Mouse (Mus musculus) MEL (cell line): Measurements from ENCODE around the gene Ppp1r15b. TPM values are rescaled to one million over a fixed set of nuclear protein-coding genes. Genes with fewer than 3 reads are reported as not detected.

ENCODE experiments used
- DNase-seq: peaks from one replicate; pipeline ENCODE4 v3.0.0; 2011; ENCODE audit warnings: low read depth, low spot score
- H3K27ac ChIP-seq: 2 replicates; pipeline ENCODE4 v1.5.1; 2012; ENCODE audit warnings: low read depth, mild to moderate bottlenecking, control low read depth, low read length, moderate library complexity; ENCODE audit not compliant: control insufficient read depth
- H3K27me3 ChIP-seq, 2 experiments: fragments of 150-350 bp in 1 of 2; sonication (generic) in 1 of 2; 2 replicates each; pipeline ENCODE4 v1.6.1; 2012; ENCODE audit warnings: low read length in 2 of 2, mild to moderate bottlenecking in 2 of 2, improper control_type of control experiment in 1 of 2, moderate library complexity in 1 of 2; ENCODE audit not compliant: insufficient read depth in 2 of 2, control insufficient read depth in 1 of 2
- H3K36me3 ChIP-seq, 2 experiments: 2 replicates each; pipeline ENCODE4 v1.6.1; 2012 to 2014; ENCODE audit warnings: low read length in 2 of 2, improper control_type of control experiment in 1 of 2, inconsistent platforms in 1 of 2, mild to moderate bottlenecking in 1 of 2; ENCODE audit not compliant: insufficient read depth in 2 of 2, control insufficient read depth in 1 of 2
- H3K4me1 ChIP-seq, 2 experiments: fragments of 150-350 bp in 1 of 2; sonication (generic) in 1 of 2; 2 replicates each; pipeline ENCODE4 v1.6.1; 2012; ENCODE audit warnings: low read length in 2 of 2, improper control_type of control experiment in 1 of 2, mild to moderate bottlenecking in 1 of 2; ENCODE audit not compliant: insufficient read depth in 2 of 2, control insufficient read depth in 1 of 2
- H3K4me3 ChIP-seq, 2 experiments: fragments of 150-350 bp in 1 of 2; sonication (generic) in 1 of 2; 2 replicates each; pipeline ENCODE4 v1.5.1; 2012; ENCODE audit warnings: low read depth in 2 of 2, low read length in 2 of 2, mild to moderate bottlenecking in 2 of 2, moderate library complexity in 2 of 2, control low read depth in 1 of 2, improper control_type of control experiment in 1 of 2; ENCODE audit not compliant: control insufficient read depth in 1 of 2, insufficient read depth in 1 of 2
- H3K79me2 ChIP-seq: 2 replicates; pipeline ENCODE4 v1.6.1; 2012; ENCODE audit warnings: mild to moderate bottlenecking, low read length, moderate library complexity; ENCODE audit not compliant: control insufficient read depth, poor library complexity, insufficient read depth
- H3K9ac ChIP-seq: 2 replicates; pipeline ENCODE4 v1.6.1; 2012; ENCODE audit warnings: low read depth, mild to moderate bottlenecking, control low read depth, low read length, moderate library complexity; ENCODE audit not compliant: control insufficient read depth, poor library complexity, severe bottlenecking
- H3K9me3 ChIP-seq: fragments of 150-350 bp; sonication (generic); replicated peaks from 2 replicates; pipeline ENCODE4 v1.6.1; 2012; ENCODE audit warnings: mild to moderate bottlenecking, low read length, improper control_type of control experiment, moderate library complexity; ENCODE audit not compliant: insufficient read depth
- CHD1 ChIP-seq: IDR thresholded peaks from 2 replicates; pipeline ENCODE4 v1.6.1; 2012; ENCODE audit warnings: low read depth, mild to moderate bottlenecking, inconsistent platforms, low read length, improper control_type of control experiment
- CHD2 ChIP-seq: IDR thresholded peaks from 2 replicates; pipeline ENCODE4 v1.6.1; 2011; ENCODE audit warnings: low read length, improper control_type of control experiment
- CTCF ChIP-seq, 3 experiments: IDR thresholded peaks in 2 of 3; conservative IDR thresholded peaks in 1 of 3; 2 replicates each; pipeline ENCODE4 v1.5.1; 2011 to 2012; ENCODE audit warnings: low read length in 3 of 3, low read depth in 2 of 3, mild to moderate bottlenecking in 2 of 3, improper control_type of control experiment in 1 of 3, inconsistent platforms in 1 of 3, mixed read lengths in 1 of 3, moderate library complexity in 1 of 3; ENCODE audit not compliant: control insufficient read depth in 1 of 3, insufficient read depth in 1 of 3, poor library complexity in 1 of 3, severe bottlenecking in 1 of 3
- E2F4 ChIP-seq: IDR thresholded peaks from 2 replicates; pipeline ENCODE4 v1.6.1; 2011; ENCODE audit warnings: low read depth, low read length, improper control_type of control experiment, borderline replicate concordance
- EP300 ChIP-seq, 2 experiments: IDR thresholded peaks; 2 replicates each; pipeline ENCODE4 v1.6.1; 2011; ENCODE audit warnings: improper control_type of control experiment in 2 of 2, low read length in 2 of 2, low read depth in 1 of 2, mild to moderate bottlenecking in 1 of 2
- ETS1 ChIP-seq: IDR thresholded peaks from 2 replicates; pipeline ENCODE4 v1.6.1; 2012; ENCODE audit warnings: low read depth, mild to moderate bottlenecking, inconsistent platforms, low read length, improper control_type of control experiment, moderate library complexity
- GABPA ChIP-seq: IDR thresholded peaks from 2 replicates; pipeline ENCODE4 v1.6.1; 2012; ENCODE audit warnings: low read depth, mild to moderate bottlenecking, inconsistent platforms, low read length, improper control_type of control experiment, moderate library complexity
- HCFC1 ChIP-seq: IDR thresholded peaks from 2 replicates; pipeline ENCODE4 v1.6.1; 2012; ENCODE audit warnings: low read depth, mild to moderate bottlenecking, inconsistent platforms, low read length, improper control_type of control experiment, moderate library complexity
- JUND ChIP-seq: IDR thresholded peaks from 2 replicates; pipeline ENCODE4 v1.6.1; 2011; ENCODE audit warnings: low read depth, mild to moderate bottlenecking, improper control_type of control experiment, low read length
- KAT2A ChIP-seq: conservative IDR thresholded peaks from 2 replicates; pipeline ENCODE4 v1.6.1; 2012; ENCODE audit warnings: low read depth, low read length, improper control_type of control experiment, inconsistent platforms
- MAX ChIP-seq: IDR thresholded peaks from 2 replicates; pipeline ENCODE4 v1.6.1; 2011; ENCODE audit warnings: low read length, improper control_type of control experiment
- MAZ ChIP-seq: IDR thresholded peaks from 2 replicates; pipeline ENCODE4 v1.6.1; 2012; ENCODE audit warnings: low read depth, mild to moderate bottlenecking, inconsistent platforms, low read length, improper control_type of control experiment
- MEF2A ChIP-seq: IDR thresholded peaks from 2 replicates; pipeline ENCODE4 v1.6.1; 2014; ENCODE audit warnings: low read depth, mild to moderate bottlenecking, inconsistent platforms, low read length, improper control_type of control experiment; ENCODE audit not compliant: poor library complexity, insufficient replicate concordance, severe bottlenecking; ENCODE audit errors: extremely low read depth
- MXI1 ChIP-seq: IDR thresholded peaks from 2 replicates; pipeline ENCODE4 v1.6.1; 2011; ENCODE audit warnings: mild to moderate bottlenecking, low read depth, low read length, improper control_type of control experiment
- NELFE ChIP-seq: IDR thresholded peaks from 2 replicates; pipeline ENCODE4 v1.6.1; 2011; ENCODE audit warnings: low read depth, low read length, improper control_type of control experiment
- NRF1 ChIP-seq: IDR thresholded peaks from 2 replicates; pipeline ENCODE4 v1.6.1; 2014; ENCODE audit warnings: low read depth, mild to moderate bottlenecking, inconsistent platforms, low read length, improper control_type of control experiment, moderate library complexity; ENCODE audit not compliant: poor library complexity, insufficient read depth, severe bottlenecking
- POLR2A ChIP-seq, 2 experiments: IDR thresholded peaks; 2 replicates each; pipeline ENCODE4 v1.6.1; 2011 to 2012; ENCODE audit warnings: low read length in 2 of 2, mild to moderate bottlenecking in 2 of 2, control low read depth in 1 of 2, improper control_type of control experiment in 1 of 2, low read depth in 1 of 2, moderate library complexity in 1 of 2; ENCODE audit not compliant: control insufficient read depth in 1 of 2, insufficient read depth in 1 of 2, poor library complexity in 1 of 2
- POLR2AphosphoS5 ChIP-seq: IDR thresholded peaks from 2 replicates; pipeline ENCODE4 v1.6.1; 2012; ENCODE audit warnings: low read depth, borderline replicate concordance, mild to moderate bottlenecking, inconsistent platforms, low read length, moderate library complexity, mixed read lengths
- RCOR1 ChIP-seq: IDR thresholded peaks from 2 replicates; pipeline ENCODE4 v1.6.1; 2012; ENCODE audit warnings: low read depth, mild to moderate bottlenecking, inconsistent platforms, low read length, improper control_type of control experiment
- SIN3A ChIP-seq: IDR thresholded peaks from 2 replicates; pipeline ENCODE4 v1.6.1; 2012; ENCODE audit warnings: low read length, improper control_type of control experiment, inconsistent platforms
- SMC3 ChIP-seq: IDR thresholded peaks from 2 replicates; pipeline ENCODE4 v1.6.1; 2011; ENCODE audit warnings: low read depth, low read length, improper control_type of control experiment
- TAL1 ChIP-seq: IDR thresholded peaks from 2 replicates; pipeline ENCODE4 v1.6.1; 2012; ENCODE audit warnings: mild to moderate bottlenecking, inconsistent platforms, low read length, moderate library complexity, mixed read lengths
- TBP ChIP-seq: IDR thresholded peaks from 2 replicates; pipeline ENCODE4 v1.8.0; 2011; ENCODE audit warnings: low read depth, low read length, improper control_type of control experiment
- TCF12 ChIP-seq: IDR thresholded peaks from 2 replicates; pipeline ENCODE4 v1.6.1; 2014; ENCODE audit warnings: low read depth, mild to moderate bottlenecking, inconsistent platforms, low read length, improper control_type of control experiment, moderate library complexity
- UBTF ChIP-seq: IDR thresholded peaks from 2 replicates; pipeline ENCODE4 v1.6.1; 2012; ENCODE audit warnings: low read depth, mild to moderate bottlenecking, inconsistent platforms, low read length, improper control_type of control experiment, moderate library complexity, borderline replicate concordance; ENCODE audit not compliant: insufficient read depth
- USF1 ChIP-seq: IDR thresholded peaks from 2 replicates; pipeline ENCODE4 v1.6.1; 2014; ENCODE audit warnings: low read depth, mild to moderate bottlenecking, inconsistent platforms, low read length, improper control_type of control experiment, moderate library complexity
- USF2 ChIP-seq, 2 experiments: IDR thresholded peaks; 2 replicates each; pipeline ENCODE4 v1.6.1; 2011 to 2012; ENCODE audit warnings: improper control_type of control experiment in 2 of 2, low read length in 2 of 2, borderline replicate concordance in 1 of 2, inconsistent platforms in 1 of 2, low read depth in 1 of 2, mild to moderate bottlenecking in 1 of 2; ENCODE audit not compliant: insufficient read depth in 1 of 2
- polyA plus RNA-seq, 2 experiments: library from polyadenylated mRNA; stranded (reverse) in 1 of 2; unstranded in 1 of 2; fragments of >175 nt in 1 of 2; fragments of >200 nt in 1 of 2; gene quantifications; 2 replicates each; pipeline versions ENCODE4 v1.2.1 to v1.2.4; 2012; ENCODE audit warnings: low replicate concordance in 2 of 2, low read depth in 1 of 2; ENCODE audit not compliant: insufficient read length in 2 of 2, insufficient read depth in 1 of 2, missing spikeins in 1 of 2
- total RNA-seq: library from RNA; depleted of rRNA; stranded (reverse); fragments of 300-350 nt; gene quantifications from 2 replicates; pipeline ENCODE4 v1.2.3, GENCODE M21; 2012

Ppp1r15b gene
- total and polyA plus RNA-seq, 3 experiments, result 53.1 to 56.3 TPM; not detected in 1

DNA sequence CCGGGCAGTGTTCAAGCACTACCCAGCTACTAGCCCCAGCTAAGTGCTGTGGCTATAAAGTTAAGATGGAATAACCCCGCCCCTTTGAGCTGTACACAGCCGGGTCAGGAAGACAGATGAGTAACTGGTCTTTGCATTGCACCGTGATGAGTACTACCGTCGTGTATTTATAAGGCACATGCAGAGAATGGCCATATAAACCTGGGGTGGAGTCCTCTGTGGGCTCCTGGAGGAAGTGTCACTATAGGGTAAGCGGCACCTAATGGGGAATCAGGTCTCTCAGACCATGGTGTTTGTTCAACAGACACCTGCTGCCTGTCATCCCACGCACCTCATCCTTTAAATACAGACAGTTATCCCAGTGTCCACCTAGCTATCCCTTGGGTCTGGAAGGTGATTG, 32.0 kb downstream of the Ppp1r15b start:
- 0 out of 2 replicates have a peak, but pooled peaks have one; percentile 18 for TF ChIP-seq ETS1
- no peak for TF ChIP-seq POLR2A (IDR thresholded peaks at IDR 0.05; ENCODE audit: control insufficient read depth in 1 of 2, insufficient read depth in 1 of 2, low read depth in 1 of 2, low read length in 2 of 2, poor library complexity in 1 of 2)
- peak; percentile 58 for TF ChIP-seq MAX
- 0 out of 2 replicates have a peak, but pooled peaks have one; percentile 18 for TF ChIP-seq MAZ
- TF ChIP-seq HCFC1, result 0 out of 2 replicates have a peak, but pooled peaks have one; percentile 29
- TF ChIP-seq TBP, result 0 out of 2 replicates have a peak, but pooled peaks have one; percentile 33
- TF ChIP-seq UBTF, result no peak
- peak; percentile 36; the same call in 1 of the 2 replicates for TF ChIP-seq NELFE
- 0 out of 2 replicates have a peak, but pooled peaks have one; percentile 15 for TF ChIP-seq RCOR1
- TF ChIP-seq MXI1, result peak; percentile 50; the same call in 1 of the 2 replicates
- no peak for TF ChIP-seq TAL1
- TF ChIP-seq TCF12, result 0 out of 2 replicates have a peak, but pooled peaks have one; percentile 19
- TF ChIP-seq EP300 (IDR thresholded peaks at IDR 0.05; ENCODE audit: low read depth in 1 of 2, low read length in 2 of 2), result peak in 1 of 2 experiments; percentile 17; a peak in 1 of 4 replicates
- no peak for TF ChIP-seq JUND
- Histone ChIP-seq H3K9me3 (no peaks in the 10 kb centered on the region), H3K4me1 (peaks cover 19 to 38% of the 10 kb centered on the region in 2 experiments), H3K9ac (peak overlapping the region; percentile 78), H3K36me3 (peaks cover 0 to 23% of the 10 kb centered on the region in 2 experiments; a peak in 2 of 4 replicates), H3K79me2 (peaks cover 3% of the 10 kb centered on the region; the same call in 1 of the 2 replicates), H3K27me3 (no peaks in the 10 kb centered on the region), H3K27ac (peak overlapping the region; percentile 10; the same call in 1 of the 2 replicates), H3K4me3 (peak overlapping the region; percentile 68 to 81)
- DNase-seq, result peak; percentile 77

- H3K9ac ChIP-seq, result peak within 1 kb of the TSS; percentile 78
- peak; percentile 81 for DNase-seq
- H3K36me3 ChIP-seq, result peaks cover 0 to 17% of the 10 kb centered on the region in 2 experiments; a peak in 2 of 4 replicates
- H3K4me3 ChIP-seq, result peak within 1 kb of the TSS; percentile 68 to 81
- peak within 1 kb of the TSS; percentile 22; the same call in 1 of the 2 replicates for H3K27ac ChIP-seq
- no peaks in the 10 kb centered on the region for H3K9me3 ChIP-seq
- peaks cover 14 to 31% of the 10 kb centered on the region in 2 experiments for H3K4me1 ChIP-seq
- peaks cover 3% of the 10 kb centered on the region; the same call in 1 of the 2 replicates for H3K79me2 ChIP-seq
- no peaks in the 10 kb centered on the region for H3K27me3 ChIP-seq
- TF ChIP-seq GABPA (no peak), TCF12 (peak; percentile 46; the same call in 1 of the 2 replicates), MAX (peak; percentile 42; the same call in 1 of the 2 replicates), E2F4 (no peak), USF1 (no peak), MEF2A (no peak), CHD2 (no peak), CHD1 (no peak), USF2 (IDR thresholded peaks at IDR 0.05; ENCODE audit: borderline replicate concordance in 1 of 2, insufficient read depth in 1 of 2, low read depth in 1 of 2, low read length in 2 of 2) (no peak), SIN3A (peak; percentile 48; the same call in 1 of the 2 replicates), MAZ (no peak), TBP (0 out of 2 replicates have a peak, but pooled peaks have one; percentile 1), POLR2AphosphoS5 (no peak), POLR2A (IDR thresholded peaks at IDR 0.05; ENCODE audit: control insufficient read depth in 1 of 2, insufficient read depth in 1 of 2, low read depth in 1 of 2, low read length in 2 of 2, poor library complexity in 1 of 2) (peak in 1 of 2 experiments; percentile 10; a peak in 2 of 4 replicates), NRF1 (peak; percentile 30; the same call in 1 of the 2 replicates), MXI1 (no peak), KAT2A (no peak), CTCF (IDR thresholded peaks at IDR 0.05 in 2 of 3, conservative IDR thresholded peaks at IDR 0.05 in 1 of 3; ENCODE audit: control insufficient read depth in 1 of 3, insufficient read depth in 1 of 3, low read depth in 2 of 3, low read length in 3 of 3, poor library complexity in 1 of 3, severe bottlenecking in 1 of 3) (peak in 1 of 3 experiments; percentile 13; a peak in 1 of 6 replicates), UBTF (0 out of 2 replicates have a peak, but pooled peaks have one; percentile 83), SMC3 (no peak), ETS1 (no peak)
Observed at GRCm38 (mm10) chr1:133163820-133164431, 33.0 kb downstream of the Ppp1r15b start, which contains the start of gene Plekha6. Gene Plekha6, plus strand, starts transcription at chr1:133164210.
